Mouse (Mus musculus): ENCODE data around the gene Plekhn1. TPM values are rescaled to one million over a fixed set of nuclear protein-coding genes. Genes with fewer than 3 reads are reported as not detected.

Gene Plekhn1
- total and polyA plus RNA-seq, 3 experiments, result 11.8 to 20.0 TPM; not detected in 1

- peak; percentile 94 for TF ChIP-seq TCF12 (IDR thresholded peaks at IDR 0.05; ENCODE audit: low read depth, low read length)
- TF ChIP-seq RAD21 (IDR thresholded peaks at IDR 0.05; ENCODE audit: low read depth, low read length), result no peak
Measured at GRCm38 (mm10) chr4:156253043-156253442, 18.4 kb upstream of the Plekhn1 start (continued).

GRCm38 (mm10) chr4:156252619-156253018 lies 18.0 kb upstream of the Plekhn1 start:
- Histone ChIP-seq H3K27me3 (ENCODE audit: control insufficient read depth in 1 of 2, insufficient read depth in 2 of 2, low read length in 2 of 2) (no peaks in the 10 kb centered on the region), H3K9ac (ENCODE audit: control insufficient read depth, low read depth, low read length, poor library complexity, severe bottlenecking) (peak overlapping the region; percentile 10; the same call in 1 of the 2 replicates), H3K36me3 (ENCODE audit: control insufficient read depth in 1 of 2, insufficient read depth in 2 of 2, low read length in 2 of 2) (peaks cover 1 to 4% of the 10 kb centered on the region in 2 experiments; a peak in 2 of 4 replicates), H3K9me3 (replicated peaks; ENCODE audit: insufficient read depth, low read length) (no peaks in the 10 kb centered on the region), H3K4me3 (ENCODE audit: control insufficient read depth in 1 of 2, insufficient read depth in 1 of 2, low read depth in 2 of 2, low read length in 2 of 2) (no peak overlapping the region), H3K27ac (ENCODE audit: control insufficient read depth, low read depth, low read length) (peak overlapping the region; percentile 42), H3K4me1 (ENCODE audit: control insufficient read depth in 1 of 2, insufficient read depth in 2 of 2, low read length in 2 of 2) (peaks cover 3 to 20% of the 10 kb centered on the region in 2 experiments; a peak in 3 of 4 replicates), H3K79me2 (ENCODE audit: control insufficient read depth, insufficient read depth, low read length, poor library complexity) (no peaks in the 10 kb centered on the region)
- TF ChIP-seq EP300 (IDR thresholded peaks at IDR 0.05; ENCODE audit: low read depth in 1 of 2, low read length in 2 of 2), result no peak
- TF ChIP-seq POLR2AphosphoS2 (IDR thresholded peaks at IDR 0.05; ENCODE audit: low read length), result 0 out of 2 replicates have a peak, but pooled peaks have one; percentile 13
- TF ChIP-seq ZC3H11A (IDR thresholded peaks at IDR 0.05; ENCODE audit: low read depth, low read length), result no peak
- TF ChIP-seq TAL1 (IDR thresholded peaks at IDR 0.05; ENCODE audit: low read length), result no peak
- TF ChIP-seq UBTF (IDR thresholded peaks at IDR 0.05; ENCODE audit: borderline replicate concordance, insufficient read depth, low read depth, low read length), result no peak
- peak; percentile 63 for DNase-seq (ENCODE audit: low read depth, low spot score)

GRCm38 (mm10) chr4:156252140-156252539 lies 17.5 kb upstream of the Plekhn1 start:
- Histone ChIP-seq H3K4me3 (ENCODE audit: control insufficient read depth in 1 of 2, insufficient read depth in 1 of 2, low read depth in 2 of 2, low read length in 2 of 2) (no peak overlapping the region), H3K79me2 (ENCODE audit: control insufficient read depth, insufficient read depth, low read length, poor library complexity) (no peaks in the 10 kb centered on the region), H3K9me3 (replicated peaks; ENCODE audit: insufficient read depth, low read length) (no peaks in the 10 kb centered on the region), H3K36me3 (ENCODE audit: control insufficient read depth in 1 of 2, insufficient read depth in 2 of 2, low read length in 2 of 2) (peaks cover 1 to 4% of the 10 kb centered on the region in 2 experiments; a peak in 2 of 4 replicates), H3K4me1 (ENCODE audit: control insufficient read depth in 1 of 2, insufficient read depth in 2 of 2, low read length in 2 of 2) (peaks cover 3 to 20% of the 10 kb centered on the region in 2 experiments; a peak in 3 of 4 replicates), H3K9ac (ENCODE audit: control insufficient read depth, low read depth, low read length, poor library complexity, severe bottlenecking) (peak overlapping the region; percentile 10; the same call in 1 of the 2 replicates), H3K27ac (ENCODE audit: control insufficient read depth, low read depth, low read length) (peak overlapping the region; percentile 42), H3K27me3 (ENCODE audit: control insufficient read depth in 1 of 2, insufficient read depth in 2 of 2, low read length in 2 of 2) (no peaks in the 10 kb centered on the region)
- 0 out of 2 replicates have a peak, but pooled peaks have one; percentile 3 for TF ChIP-seq MYC (IDR thresholded peaks at IDR 0.05; ENCODE audit: low read depth, low read length)
- TF ChIP-seq NRF1 (IDR thresholded peaks at IDR 0.05; ENCODE audit: insufficient read depth, low read depth, low read length, poor library complexity, severe bottlenecking), result no peak
- TF ChIP-seq NELFE (IDR thresholded peaks at IDR 0.05; ENCODE audit: low read depth, low read length), result peak; percentile 17; the same call in 1 of the 2 replicates
- TF ChIP-seq USF2 (IDR thresholded peaks at IDR 0.05; ENCODE audit: borderline replicate concordance in 1 of 2, insufficient read depth in 1 of 2, low read depth in 1 of 2, low read length in 2 of 2), result no peak
- no peak for DNase-seq (ENCODE audit: low read depth, low spot score)

Measured in MEL (cell line).